Mouse (Mus musculus): ENCODE measurements around the gene 2900026A02Rik. TPM values are rescaled to one million over a fixed set of nuclear protein-coding genes. Genes with fewer than 3 reads are reported as not detected.
A peak's percentile ranks its signal among the peaks of the same experiment; 100 is the strongest.

2900026A02Rik gene
- polyA plus RNA-seq, 1 experiment from 2014 or later = 10.2 TPM

DNA sequence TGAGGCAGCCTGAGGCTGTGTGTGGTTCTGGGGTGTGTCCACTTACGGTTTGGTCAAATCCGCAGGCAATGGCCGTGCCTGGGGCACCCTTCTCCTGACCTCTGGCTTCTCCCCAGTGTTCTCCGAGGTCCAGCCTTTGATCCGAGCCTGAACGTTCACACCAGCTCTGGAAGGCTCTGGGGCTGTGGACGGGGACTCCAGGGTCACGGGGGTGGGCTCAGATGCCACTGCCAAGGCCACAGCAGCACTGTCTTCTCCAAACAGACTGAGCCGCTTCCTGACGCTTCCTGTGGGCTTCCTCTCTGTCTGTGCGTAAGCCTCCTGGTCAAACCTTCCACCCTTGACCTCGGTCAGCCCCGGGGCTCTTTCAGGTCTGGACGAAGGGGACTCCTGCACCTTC is 30.5 kb downstream of the 2900026A02Rik start:
- WGBS = 61% methylated on average over 14 of the region's 14 CpGs
- Histone ChIP-seq H3K4me3 (no peak overlapping the region), H3K27me3 (ENCODE audit: insufficient read depth, poor library complexity, severe bottlenecking) (no peaks in the 10 kb centered on the region), H3K27ac (no peak overlapping the region), H3K4me1 (peaks cover 32% of the 10 kb centered on the region; the same call in 1 of the 2 replicates), H3K36me3 (0 out of 2 replicates have a peak, but pooled peaks cover 2% of the 10 kb centered on the region), H3K9me3 (no peaks in the 10 kb centered on the region)
- DNase-seq (ENCODE audit: low spot score) = no peak

DNA sequence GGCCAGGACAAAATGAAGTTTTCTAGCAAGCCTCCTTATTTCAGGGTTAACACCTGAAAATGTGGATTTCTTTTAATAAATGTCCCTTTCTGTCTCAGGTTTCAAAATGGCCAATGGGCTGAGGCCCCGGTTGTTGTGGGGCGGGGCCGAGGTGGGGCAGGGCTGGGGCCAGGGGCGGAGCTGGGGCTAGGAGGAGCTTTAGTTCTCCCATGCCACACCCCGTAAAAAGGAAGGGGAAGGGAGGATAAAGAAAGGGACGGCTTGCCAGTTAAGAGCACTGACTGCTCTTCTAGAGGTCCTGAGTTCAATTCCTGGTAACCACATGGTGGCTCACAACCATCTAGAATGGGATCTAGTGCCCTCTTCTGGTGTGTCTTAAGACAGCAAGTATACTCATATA is 39.6 kb downstream of the 2900026A02Rik start:
- 30% methylated on average over 6 of the region's 6 CpGs for WGBS
- peak overlapping the region; percentile 84; the same call in 1 of the 2 replicates for H3K27ac ChIP-seq
- peaks cover 25% of the 10 kb centered on the region for H3K4me1 ChIP-seq
- H3K36me3 ChIP-seq = peaks cover 20% of the 10 kb centered on the region; the same call in 1 of the 2 replicates
- H3K27me3 ChIP-seq (ENCODE audit: insufficient read depth, poor library complexity, severe bottlenecking) = peaks cover 9% of the 10 kb centered on the region; the same call in 1 of the 2 replicates
- DNase-seq (ENCODE audit: low spot score) = no peak
- H3K4me3 ChIP-seq = no peak overlapping the region
- no peaks in the 10 kb centered on the region for H3K9me3 ChIP-seq

DNA sequence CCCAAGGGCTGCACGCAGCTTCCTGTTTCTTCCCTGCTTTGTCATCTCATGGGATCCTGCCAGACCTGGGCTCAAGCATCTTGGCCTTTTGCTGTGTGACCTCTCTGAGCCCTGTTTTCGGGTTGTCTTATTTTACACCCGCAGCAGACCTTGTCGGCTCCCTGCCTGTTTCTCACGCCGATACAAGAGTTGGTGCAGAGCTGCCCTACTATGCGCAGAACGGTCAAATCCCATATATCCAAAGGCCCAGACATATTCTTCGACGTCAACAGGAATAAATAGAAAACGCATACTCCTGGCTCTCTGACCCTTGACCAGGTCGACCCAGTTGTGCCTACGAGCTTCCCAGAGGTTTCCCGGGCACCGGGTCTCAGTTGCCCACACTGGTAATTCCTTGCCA is 40.3 kb downstream of the 2900026A02Rik start:
- H3K27ac ChIP-seq = peak overlapping the region; percentile 84
- no peaks in the 10 kb centered on the region for H3K9me3 ChIP-seq
- 77% methylated on average over 15 of the region's 15 CpGs for WGBS
- H3K4me1 ChIP-seq = peaks cover 25% of the 10 kb centered on the region
- peak overlapping the region; percentile 54 for H3K4me3 ChIP-seq
- H3K36me3 ChIP-seq = peaks cover 20% of the 10 kb centered on the region; the same call in 1 of the 2 replicates
- DNase-seq (ENCODE audit: low spot score) = no peak
- peaks cover 9% of the 10 kb centered on the region; the same call in 1 of the 2 replicates for H3K27me3 ChIP-seq (ENCODE audit: insufficient read depth, poor library complexity, severe bottlenecking)

DNA sequence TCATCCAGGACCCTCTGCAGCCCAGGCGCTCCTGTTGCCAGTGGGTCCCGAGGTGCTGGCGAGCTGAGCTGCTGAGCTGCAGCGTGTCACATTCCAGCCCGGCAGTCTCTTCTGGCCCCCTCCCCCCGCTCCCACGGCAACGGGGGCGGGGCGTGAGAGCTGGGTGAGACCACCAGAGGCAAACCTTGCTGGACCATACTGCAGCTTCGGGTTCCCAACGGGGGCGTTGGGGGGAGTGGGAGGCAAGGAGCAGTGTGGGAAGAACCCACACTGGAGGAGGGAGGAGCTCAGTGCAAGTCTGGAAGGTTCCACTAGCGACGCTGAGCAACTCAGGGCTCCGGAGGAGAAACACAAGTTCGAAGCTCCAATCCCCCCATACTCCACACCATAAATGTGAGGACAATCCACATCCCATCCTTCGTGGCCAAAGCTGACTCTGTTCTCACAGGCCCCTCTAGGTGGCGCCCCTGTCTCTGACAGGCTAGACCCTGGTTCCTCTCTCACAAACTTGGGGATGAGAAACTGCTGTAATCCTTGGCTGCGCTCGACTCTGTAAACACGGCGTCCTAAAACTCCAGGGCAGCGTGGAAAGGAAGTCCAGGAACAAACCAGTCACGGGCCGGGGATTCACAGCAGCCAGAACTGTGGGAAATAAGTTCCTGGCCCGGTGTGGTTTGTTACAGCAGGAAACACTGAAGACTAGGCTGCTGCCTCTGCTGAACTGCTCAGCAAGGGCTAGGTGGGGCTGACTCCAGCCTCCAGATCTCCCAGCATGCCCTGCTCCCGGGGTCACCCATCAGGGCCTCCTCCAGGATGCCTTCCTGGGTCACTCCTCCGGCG is 41.0 kb downstream of the 2900026A02Rik start:
- peak; percentile 93 for DNase-seq (ENCODE audit: low spot score)
- peaks cover 20% of the 10 kb centered on the region; the same call in 1 of the 2 replicates for H3K36me3 ChIP-seq
- peaks cover 9% of the 10 kb centered on the region; the same call in 1 of the 2 replicates for H3K27me3 ChIP-seq (ENCODE audit: insufficient read depth, poor library complexity, severe bottlenecking)
- 1% methylated on average over 29 of the region's 30 CpGs for WGBS
- H3K4me3 ChIP-seq = peak overlapping the region; percentile 54
- no peaks in the 10 kb centered on the region for H3K9me3 ChIP-seq
- peak overlapping the region; percentile 84 for H3K27ac ChIP-seq
- peaks cover 27% of the 10 kb centered on the region for H3K4me1 ChIP-seq

DNA sequence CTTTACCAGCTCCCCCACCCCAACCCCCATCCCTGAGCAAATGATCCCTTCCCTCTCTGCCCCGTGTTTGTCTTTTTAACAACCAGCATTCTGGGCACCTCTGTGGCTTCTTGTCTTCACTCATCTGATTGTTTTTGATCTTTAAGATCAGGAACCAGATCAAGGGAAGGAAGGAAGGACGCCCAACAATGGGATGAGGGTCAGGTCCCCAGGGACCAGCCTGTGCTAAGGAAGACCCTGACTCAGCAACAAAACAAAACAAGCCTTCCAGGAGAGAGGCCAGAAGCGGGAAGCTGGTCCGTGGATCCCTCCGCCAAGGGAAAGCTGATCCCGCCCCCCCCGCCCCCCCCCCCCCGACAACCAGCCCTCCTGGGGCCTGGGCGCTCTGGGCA is 41.6 kb downstream of the 2900026A02Rik start:
- 7% methylated on average over 6 of the region's 9 CpGs for WGBS

DNA sequence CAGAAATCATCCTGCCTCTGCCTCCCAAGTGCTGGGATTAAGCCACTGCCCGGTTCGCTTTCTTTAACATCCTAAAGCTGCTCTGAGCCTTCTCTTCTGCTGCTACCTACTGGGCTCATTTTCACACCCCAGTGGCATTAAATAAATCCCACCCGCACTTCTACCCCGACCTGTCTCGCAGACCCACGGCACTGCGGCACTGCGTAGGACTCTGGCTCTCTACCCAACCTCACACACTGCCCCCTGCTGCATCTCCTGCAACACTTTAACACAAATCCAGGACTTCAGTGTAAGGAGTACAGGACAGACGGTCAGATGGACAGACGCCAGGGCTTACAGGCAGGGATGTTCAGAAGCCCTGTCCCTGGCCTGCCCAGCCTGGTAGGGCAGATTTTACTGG is 45.1 kb downstream of the 2900026A02Rik start:
- Histone ChIP-seq H3K9me3 (no peaks in the 10 kb centered on the region), H3K27me3 (ENCODE audit: insufficient read depth, poor library complexity, severe bottlenecking) (no peaks in the 10 kb centered on the region), H3K27ac (no peak overlapping the region), H3K4me1 (peaks cover 22% of the 10 kb centered on the region), H3K36me3 (no peaks in the 10 kb centered on the region), H3K4me3 (no peak overlapping the region)
- WGBS = 85% methylated on average over 10 of the region's 10 CpGs
- no peak for DNase-seq (ENCODE audit: low spot score)

More for the DNA sequence above, 41.6 kb downstream of the 2900026A02Rik start:
- peaks cover 18% of the 10 kb centered on the region; the same call in 1 of the 2 replicates for H3K36me3 ChIP-seq
- peaks cover 9% of the 10 kb centered on the region; the same call in 1 of the 2 replicates for H3K27me3 ChIP-seq (ENCODE audit: insufficient read depth, poor library complexity, severe bottlenecking)
- no peak for DNase-seq (ENCODE audit: low spot score)
- peak overlapping the region; percentile 54 for H3K4me3 ChIP-seq
- H3K4me1 ChIP-seq = peaks cover 33% of the 10 kb centered on the region
- H3K27ac ChIP-seq = peak overlapping the region; percentile 84
- no peaks in the 10 kb centered on the region for H3K9me3 ChIP-seq

DNA sequence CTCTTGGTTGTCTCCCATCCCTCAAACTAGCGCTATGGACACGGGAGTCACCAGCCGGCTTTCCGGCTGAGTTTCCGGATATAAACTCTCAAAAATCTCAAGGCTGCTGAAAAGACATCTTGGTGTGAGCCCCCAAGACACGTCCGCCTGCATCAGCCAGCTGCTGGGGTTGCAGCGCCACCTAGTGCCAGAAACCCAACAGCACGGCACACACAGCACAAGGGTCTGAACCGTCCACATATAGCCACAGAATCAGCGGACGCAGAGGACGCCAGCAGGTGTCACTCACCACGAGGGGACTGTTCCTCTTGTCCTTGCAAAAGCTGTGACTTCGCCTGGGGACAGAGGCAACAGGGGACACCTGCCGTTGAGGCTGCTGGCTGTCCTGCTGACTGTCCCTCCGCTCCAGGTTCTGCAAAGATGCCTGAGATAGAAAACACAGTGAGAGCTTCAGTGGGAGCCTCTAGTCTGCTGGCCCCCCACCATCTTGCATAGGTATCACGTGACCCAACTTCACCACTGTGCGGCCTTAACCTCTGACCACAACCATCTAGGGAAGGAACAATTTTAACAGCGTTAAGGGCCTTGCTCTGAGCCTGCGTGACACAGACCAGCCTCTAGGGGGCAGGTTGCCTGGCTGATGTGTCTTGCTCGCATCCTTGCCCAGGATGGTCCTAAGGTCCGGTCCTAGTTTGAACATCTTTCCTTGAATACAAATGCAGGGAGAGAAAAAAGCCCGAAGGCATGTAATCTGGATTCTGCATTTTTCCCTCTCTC is 45.9 kb downstream of the 2900026A02Rik start:
- 41% methylated on average over 24 of the region's 24 CpGs for WGBS
- peak; percentile 85 for DNase-seq (ENCODE audit: low spot score)
- Histone ChIP-seq H3K36me3 (no peaks in the 10 kb centered on the region), H3K27me3 (ENCODE audit: insufficient read depth, poor library complexity, severe bottlenecking) (no peaks in the 10 kb centered on the region), H3K27ac (0 out of 2 replicates have a peak overlapping the region, but pooled peaks have one; percentile 7), H3K9me3 (no peaks in the 10 kb centered on the region), H3K4me3 (peak overlapping the region; percentile 6; the same call in 1 of the 2 replicates), H3K4me1 (peaks cover 17% of the 10 kb centered on the region)

DNA sequence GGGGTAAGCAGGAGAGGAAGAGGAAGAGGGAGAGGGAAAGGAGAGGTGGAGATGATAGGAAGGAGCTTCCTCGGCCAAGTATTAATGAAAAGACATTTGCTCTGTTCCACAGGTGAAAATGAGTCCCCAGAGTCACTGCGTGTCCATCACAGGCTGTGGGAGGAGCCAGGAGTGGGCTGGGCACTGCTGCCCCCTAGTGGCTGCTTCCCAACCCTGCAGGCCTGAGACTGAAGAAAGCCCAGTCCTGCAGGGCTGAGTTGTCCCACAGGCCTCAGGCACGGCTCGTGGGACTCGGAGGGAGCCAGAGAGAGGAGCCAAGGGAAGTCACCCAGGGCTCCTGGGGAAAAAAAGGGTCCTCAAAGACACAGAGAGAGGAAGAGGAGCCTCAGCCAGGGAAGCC is 47.7 kb downstream of the 2900026A02Rik start:
- Histone ChIP-seq H3K9me3 (no peaks in the 10 kb centered on the region), H3K4me3 (no peak overlapping the region), H3K27ac (peak overlapping the region; percentile 74; the same call in 1 of the 2 replicates), H3K36me3 (0 out of 2 replicates have a peak, but pooled peaks cover 2% of the 10 kb centered on the region), H3K27me3 (ENCODE audit: insufficient read depth, poor library complexity, severe bottlenecking) (no peaks in the 10 kb centered on the region), H3K4me1 (peaks cover 8% of the 10 kb centered on the region; the same call in 1 of the 2 replicates)
- 16% methylated on average over 5 of the region's 5 CpGs for WGBS
- DNase-seq (ENCODE audit: low spot score) = peak; percentile 89

DNA sequence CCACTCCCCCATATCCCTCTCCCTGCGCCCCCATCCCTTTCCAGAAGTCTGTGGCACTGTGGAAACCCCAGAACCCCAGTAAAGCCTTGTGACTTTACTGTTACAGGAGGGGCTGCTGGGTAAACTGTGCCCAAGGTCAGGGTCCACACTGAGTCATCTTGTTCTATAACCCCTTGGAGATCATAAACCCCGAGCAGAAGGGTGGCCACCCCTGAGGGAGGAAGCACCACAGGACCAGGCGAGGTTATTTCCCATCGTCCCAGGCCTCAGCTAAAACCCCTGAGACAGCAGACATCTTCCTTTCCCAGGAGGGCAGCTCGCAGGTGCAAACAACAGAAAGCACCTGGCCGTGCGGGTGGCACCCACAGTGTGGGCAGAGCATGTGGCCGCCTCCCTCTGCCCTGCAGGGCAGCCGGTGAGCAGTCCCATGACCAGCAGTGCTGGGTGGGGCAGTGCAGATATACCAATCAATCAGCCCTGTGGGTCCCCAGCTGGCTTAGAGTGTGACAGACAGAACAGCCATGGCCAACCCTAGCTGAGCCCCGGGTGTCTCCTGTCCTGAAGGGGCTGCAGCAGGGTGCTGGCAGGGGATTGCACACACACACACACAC is 49.0 kb downstream of the 2900026A02Rik start:
- H3K27ac ChIP-seq = no peak overlapping the region
- WGBS = 69% methylated on average over 10 of the region's 10 CpGs
- peaks cover 10% of the 10 kb centered on the region; the same call in 1 of the 2 replicates for H3K4me1 ChIP-seq
- no peak for DNase-seq (ENCODE audit: low spot score)
- no peaks in the 10 kb centered on the region for H3K9me3 ChIP-seq
- no peak overlapping the region for H3K4me3 ChIP-seq
- H3K27me3 ChIP-seq (ENCODE audit: insufficient read depth, poor library complexity, severe bottlenecking) = no peaks in the 10 kb centered on the region
- H3K36me3 ChIP-seq = 0 out of 2 replicates have a peak, but pooled peaks cover 2% of the 10 kb centered on the region

DNA sequence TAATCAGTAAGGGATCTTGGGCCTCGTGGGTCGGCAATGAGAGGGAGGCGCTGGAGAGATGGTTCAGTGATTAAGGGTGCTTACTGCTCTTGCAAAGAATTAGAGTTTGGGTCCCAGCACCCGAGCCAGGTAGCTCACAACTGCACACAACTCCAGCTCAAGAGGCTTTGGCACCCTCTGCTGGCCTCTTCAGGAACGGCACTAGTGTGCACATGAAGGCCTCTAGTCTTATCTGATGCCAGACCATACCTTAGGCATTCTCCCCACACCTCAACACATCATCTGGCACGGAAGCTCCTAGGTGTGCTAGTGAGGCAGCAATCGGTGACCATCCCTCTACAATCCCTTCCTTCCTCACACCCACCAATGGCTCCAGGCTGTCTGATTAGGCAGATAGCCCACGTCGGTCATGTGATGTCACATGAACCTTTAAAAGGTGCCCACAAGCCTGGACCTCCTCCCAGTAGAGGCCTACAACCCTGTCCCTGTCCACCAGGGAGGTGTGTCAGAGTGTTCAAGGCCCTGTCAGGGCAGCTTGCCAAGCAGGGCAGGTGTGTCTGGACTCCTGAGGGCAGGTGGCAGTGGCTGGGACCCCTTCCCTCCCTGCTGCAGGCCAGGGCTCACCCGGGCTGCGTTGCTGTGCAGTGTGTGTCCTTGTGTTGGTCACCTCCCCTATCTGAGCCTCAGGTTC is 50.8 kb downstream of the 2900026A02Rik start:
- Histone ChIP-seq H3K27me3 (ENCODE audit: insufficient read depth, poor library complexity, severe bottlenecking) (no peaks in the 10 kb centered on the region), H3K4me1 (peaks cover 28% of the 10 kb centered on the region), H3K36me3 (0 out of 2 replicates have a peak, but pooled peaks cover 2% of the 10 kb centered on the region), H3K27ac (no peak overlapping the region), H3K4me3 (no peak overlapping the region), H3K9me3 (no peaks in the 10 kb centered on the region)
- WGBS = 80% methylated on average over 11 of the region's 11 CpGs
- no peak for DNase-seq (ENCODE audit: low spot score)

DNA sequence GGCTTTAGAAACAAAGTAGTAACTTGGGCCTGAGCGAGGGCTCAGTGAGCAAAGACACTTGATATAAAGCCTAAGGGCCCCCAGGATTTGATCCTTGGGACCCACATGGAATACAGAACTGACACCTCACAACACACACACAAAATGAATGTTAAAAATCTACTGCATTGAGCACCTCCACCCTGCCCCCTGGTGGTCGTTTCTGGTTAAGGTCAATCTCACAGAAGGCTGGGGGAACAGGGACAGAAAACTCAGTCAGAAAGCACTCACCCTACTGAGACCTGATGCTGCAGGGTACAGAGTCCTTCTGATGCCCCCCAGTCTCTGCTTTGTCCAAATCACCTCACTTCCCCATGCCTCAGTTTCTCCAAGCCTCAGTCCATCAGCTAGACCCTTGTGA is 53.3 kb downstream of the 2900026A02Rik start:
- Histone ChIP-seq H3K9me3 (no peaks in the 10 kb centered on the region), H3K4me3 (no peak overlapping the region), H3K36me3 (0 out of 2 replicates have a peak, but pooled peaks cover 2% of the 10 kb centered on the region), H3K27ac (no peak overlapping the region), H3K4me1 (peaks cover 45% of the 10 kb centered on the region), H3K27me3 (ENCODE audit: insufficient read depth, poor library complexity, severe bottlenecking) (no peaks in the 10 kb centered on the region)
- DNase-seq (ENCODE audit: low spot score) = no peak
- 42% methylated on average over 2 of the region's 2 CpGs for WGBS

DNA sequence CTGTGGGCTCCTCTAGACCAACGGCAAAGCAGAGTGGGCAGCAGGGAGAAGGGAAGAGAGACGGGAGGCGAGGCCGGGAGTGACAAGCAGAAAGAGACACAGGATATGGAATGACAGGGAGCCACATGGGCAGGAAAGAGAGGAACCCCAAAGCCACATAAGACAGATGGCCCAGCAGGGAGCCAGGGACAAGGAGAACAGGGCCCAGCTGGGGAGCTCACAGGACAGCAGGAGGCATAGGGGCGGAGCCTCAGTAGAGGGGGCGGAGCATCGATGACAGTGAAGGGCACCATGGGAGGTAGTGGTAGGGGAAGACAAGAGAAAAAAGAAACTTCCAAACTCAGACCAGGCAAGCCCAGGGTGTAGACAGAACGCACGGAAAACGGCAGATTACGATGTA is 55.6 kb downstream of the 2900026A02Rik start:
- Histone ChIP-seq H3K4me3 (peak overlapping the region; percentile 36), H3K9me3 (no peaks in the 10 kb centered on the region), H3K27me3 (ENCODE audit: insufficient read depth, poor library complexity, severe bottlenecking) (no peaks in the 10 kb centered on the region), H3K4me1 (peaks cover 62% of the 10 kb centered on the region), H3K27ac (peak overlapping the region; percentile 52), H3K36me3 (0 out of 2 replicates have a peak, but pooled peaks cover 2% of the 10 kb centered on the region)
- no peak for DNase-seq (ENCODE audit: low spot score)
- 35% methylated on average over 11 of the region's 11 CpGs for WGBS

Measured in heart, embryonic 10.5 days (tissue).